Mouse (Mus musculus) gastrocnemius, postnatal 10 days (tissue): ENCODE measurements around the gene Dbi. TPM values are rescaled to one million over a fixed set of nuclear protein-coding genes. Genes with fewer than 3 reads are reported as not detected.
A peak's percentile ranks its signal among the peaks of the same experiment; 100 is the strongest.

ENCODE experiments used
- DNase-seq: peaks from one replicate; pipeline ENCODE4 v3.0.0; 2021; ENCODE audit warnings: mixed read lengths
- total RNA-seq, 2 experiments: library from RNA; stranded (reverse); gene quantifications; 2 replicates each; pipeline ENCODE4 v1.2.3; 2021

The Dbi gene
- total RNA-seq, 2 experiments from 2014 or later: 254 to 263 TPM

GRCm38 (mm10) chr1:120083921-120084517 is 36.9 kb downstream of the Dbi start:
- no peak for DNase-seq

GRCm38 (mm10) chr1:120082957-120083585 is 37.8 kb downstream of the Dbi start:
- DNase-seq: no peak

GRCm38 (mm10) chr1:120080632-120081031 is 40.2 kb downstream of the Dbi start:
- no peak for DNase-seq

- no peak for DNase-seq
Observed at GRCm38 (mm10) chr1:120077746-120078410, 43.0 kb downstream of the Dbi start.

DNA sequence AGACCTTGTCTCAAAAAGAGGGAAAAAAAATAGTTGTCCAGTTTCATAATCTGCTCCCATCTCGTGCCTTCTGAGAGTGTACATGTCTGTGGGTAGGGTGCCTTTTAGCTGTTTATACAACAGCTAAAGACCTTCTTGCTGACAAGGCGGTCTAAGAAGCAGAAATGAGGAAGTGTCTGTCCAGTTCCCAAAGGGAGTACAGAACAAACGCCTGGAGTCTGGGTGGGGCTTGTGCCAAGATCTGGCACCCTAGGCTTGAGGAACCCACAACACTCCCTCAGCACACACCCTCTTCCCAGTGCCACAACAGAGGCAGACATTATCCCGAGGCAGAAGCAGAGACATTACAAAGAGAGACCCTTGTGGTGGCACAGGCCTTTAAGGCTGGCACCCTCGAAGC is 45.4 kb downstream of the Dbi start:
- no peak for DNase-seq

DNA sequence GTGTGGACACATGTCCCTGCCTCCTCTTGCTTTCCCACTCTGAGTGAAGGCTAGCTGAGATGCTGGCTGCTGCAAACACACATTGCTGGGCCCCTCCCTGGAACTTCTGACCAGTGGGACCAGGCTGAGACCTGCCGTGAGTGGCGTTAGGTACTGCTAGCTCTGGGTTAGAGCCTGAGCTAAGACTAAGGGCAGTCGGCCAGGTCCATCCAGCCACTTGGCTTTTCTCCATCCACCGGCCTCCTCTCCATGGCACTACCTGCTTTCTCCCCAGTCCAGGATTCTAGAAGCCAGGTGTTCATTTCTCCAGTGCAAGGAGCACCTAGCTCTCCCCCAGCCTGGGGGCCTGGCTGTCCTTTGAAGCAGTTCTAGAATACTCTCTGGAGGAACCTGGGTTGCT is 45.9 kb downstream of the Dbi start:
- no peak for DNase-seq

DNA sequence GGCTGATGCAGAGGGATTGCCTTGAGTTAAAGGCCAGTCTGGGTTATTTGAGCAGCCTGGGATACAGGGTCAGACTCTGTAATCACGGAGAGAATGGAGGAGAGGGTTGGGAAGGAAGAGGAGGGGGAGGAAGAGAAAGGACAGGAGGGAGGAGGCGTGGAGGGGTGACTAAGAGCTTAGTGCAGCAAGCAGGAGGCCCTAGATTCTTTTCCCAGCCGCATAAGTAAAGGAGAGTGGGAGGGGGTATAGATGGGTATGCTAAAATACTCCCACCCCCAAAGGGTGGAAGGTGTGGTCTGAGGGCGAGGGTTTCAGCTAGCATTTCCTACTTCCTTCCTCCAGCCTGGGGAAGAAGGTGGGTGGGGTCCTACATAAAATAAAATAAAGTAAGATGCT is 46.6 kb downstream of the Dbi start:
- no peak for DNase-seq

DNA sequence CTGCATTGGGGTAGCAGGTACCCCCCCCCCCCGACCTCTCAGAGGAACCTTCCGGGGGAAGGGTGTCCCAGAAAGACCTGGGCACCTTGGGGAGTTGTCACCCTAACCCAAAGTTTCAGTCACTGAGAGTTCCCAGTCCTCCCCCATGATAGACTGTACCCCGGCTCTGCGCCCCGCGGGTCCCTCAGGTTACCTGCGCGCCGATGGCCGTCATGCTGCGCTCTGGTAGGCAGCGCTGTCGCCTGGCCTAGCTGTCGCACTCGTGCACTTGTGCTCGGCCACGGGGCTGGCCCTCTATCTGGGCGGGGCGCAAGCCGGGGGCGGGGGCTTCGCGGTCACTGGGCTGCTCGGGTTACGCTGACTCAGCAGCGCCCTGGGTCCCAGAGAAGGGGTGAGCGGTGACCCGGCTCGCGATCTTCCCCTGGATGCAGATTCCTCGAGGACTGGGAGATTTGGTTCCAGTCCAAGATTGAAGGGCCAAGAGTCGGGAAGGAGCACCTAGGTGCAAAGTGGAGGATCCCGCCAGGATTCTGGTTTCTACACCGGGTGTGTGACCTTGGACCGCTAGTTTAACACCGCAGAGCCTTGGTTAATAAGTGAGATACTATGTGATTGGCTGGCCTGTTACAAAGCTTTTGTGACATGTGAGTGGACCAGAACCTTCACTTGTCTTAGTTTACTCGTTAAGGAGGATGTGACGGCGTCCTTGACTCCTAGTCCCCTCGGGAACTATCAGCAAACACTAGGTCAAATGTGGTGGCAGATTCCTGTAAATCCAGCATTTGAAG is 47.2 kb downstream of the Dbi start, which contains the start of gene Tmem37:
Gene Tmem37, minus strand, starts transcription at position 556 of the 788 bp plus-strand sequence.
- DNase-seq: peak; percentile 69

DNA sequence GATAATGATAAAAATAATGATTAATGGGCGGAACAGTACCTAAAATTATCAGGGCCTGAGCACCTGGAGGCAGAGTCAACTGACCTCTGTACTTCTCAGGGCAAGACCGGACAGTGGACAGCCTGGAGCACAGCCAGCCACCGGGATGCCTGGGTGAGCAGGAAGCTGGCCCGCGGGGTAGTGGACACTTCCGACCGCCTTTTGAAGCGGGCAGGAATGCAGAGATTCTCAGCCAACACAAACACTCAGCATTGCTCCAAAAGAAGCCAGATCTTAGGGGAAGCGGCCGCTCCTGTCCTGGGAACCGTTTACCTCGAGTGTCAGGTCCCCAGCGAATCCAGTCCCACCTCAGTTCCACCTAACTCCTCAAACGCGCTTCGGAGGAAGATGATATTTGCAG is 48.0 kb downstream of the Dbi start:
- peak; percentile 57 for DNase-seq

- DNase-seq: no peak
Observed at GRCm38 (mm10) chr1:120071133-120071532, 49.7 kb downstream of the Dbi start.

GRCm38 (mm10) chr1:120070168-120070567 is 50.7 kb downstream of the Dbi start:
- DNase-seq: no peak

- DNase-seq: no peak
Observed at GRCm38 (mm10) chr1:120069120-120069519, 51.8 kb downstream of the Dbi start.

GRCm38 (mm10) chr1:120066625-120067024 is 54.3 kb downstream of the Dbi start:
- no peak for DNase-seq

DNA sequence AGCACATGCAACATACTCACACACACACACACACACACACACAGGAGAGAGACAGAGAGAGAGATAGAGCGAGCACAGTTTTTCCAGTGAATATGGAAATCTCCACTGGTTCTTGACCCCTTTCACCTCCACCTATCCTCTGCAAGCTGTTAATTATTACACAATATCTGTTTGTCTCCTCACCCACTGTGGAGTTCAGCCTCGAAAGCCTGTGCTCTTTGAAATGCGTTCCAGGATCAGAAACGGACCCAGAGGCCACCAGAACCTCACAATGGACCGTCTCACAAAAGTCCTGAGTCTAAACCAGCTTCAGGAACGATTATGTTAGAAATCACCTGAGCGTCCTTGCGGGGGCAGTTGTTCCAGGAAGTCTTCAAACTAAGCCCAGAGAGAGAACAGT is 54.7 kb downstream of the Dbi start:
- no peak for DNase-seq

DNA sequence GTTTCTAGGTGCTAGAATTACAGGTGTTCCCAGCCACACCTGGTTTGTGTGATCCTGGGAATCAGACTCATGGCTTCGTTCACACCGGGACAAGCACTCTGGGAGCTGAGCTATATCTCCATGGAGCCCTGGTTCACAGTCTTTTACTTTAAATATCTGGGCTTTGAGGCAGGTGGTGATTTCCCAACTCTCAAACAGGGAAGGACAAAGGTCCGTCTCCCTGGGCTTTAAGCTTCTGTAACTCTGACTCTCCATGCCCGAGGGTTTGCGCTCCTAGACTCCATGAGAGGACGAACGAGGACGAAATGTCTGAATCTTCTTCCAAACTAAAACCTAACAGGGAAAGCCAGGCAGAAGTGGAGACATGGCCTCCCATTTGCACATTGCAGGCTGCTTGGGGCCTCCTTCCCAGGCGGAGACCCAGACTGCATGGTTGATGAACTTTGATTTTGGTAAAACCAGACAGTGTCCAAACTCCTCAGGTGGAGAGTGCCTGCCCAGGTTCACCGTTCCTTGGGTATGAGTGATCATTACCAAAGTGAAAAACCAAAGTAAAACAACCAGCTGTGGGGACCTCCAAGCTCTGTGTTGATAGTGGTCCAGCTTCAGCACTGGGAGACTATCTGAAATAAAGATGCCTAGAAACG is 56.7 kb downstream of the Dbi start:
- DNase-seq: no peak

Other genes with a start within 250 kb of the Dbi start
- 1 to 10 TPM; 4.2 to 5.1 TPM for gene Tmem177, start 207.9 kb downstream of the Dbi start, total RNA-seq
- gene Cfap221, start 123.8 kb downstream of the Dbi start, total RNA-seq: not detected
- 1 to 10 TPM; 1.1 to 1.8 TPM for gene Sctr, start 114.2 kb downstream of the Dbi start, total RNA-seq
- 10 to 100 TPM in 1 of 2 experiments, 1 to 10 TPM in 1; 8.7 to 12.6 TPM for gene Tmem37, start 47.0 kb downstream of the Dbi start, total RNA-seq
- gene 3110009E18Rik, start 109 bp upstream of the Dbi start, total RNA-seq: 1 to 10 TPM; 5.7 to 7.3 TPM
- 10 to 100 TPM; 41.2 to 41.4 TPM for gene Steap3, start 151.6 kb upstream of the Dbi start, total RNA-seq
- gene C1ql2, start 219.5 kb upstream of the Dbi start, total RNA-seq: not detected